Mouse (Mus musculus) testis, adult 2 months (tissue): Measurements from ENCODE around the gene Arhgap15.

Source experiments
- CTCF ChIP-seq: fragments of 200-500 bp; IDR thresholded peaks from 2 replicates; pipeline ENCODE4 v1.5.1; 2012; ENCODE audit warnings: low read depth, mild to moderate bottlenecking, inconsistent platforms, low read length, moderate library complexity; ENCODE audit not compliant: control insufficient read depth, insufficient read depth, insufficient replicate concordance
- POLR2A ChIP-seq: fragments of 200-500 bp; IDR thresholded peaks from 2 replicates; pipeline ENCODE4 v1.6.1; 2012; ENCODE audit warnings: low read depth, mild to moderate bottlenecking, inconsistent platforms, low read length, moderate library complexity; ENCODE audit not compliant: control insufficient read depth

- no peak for TF ChIP-seq POLR2A
- TF ChIP-seq CTCF: no peak
These were observed 494.1 kb downstream of the Arhgap15 start for GRCm38 (mm10) chr2:44242628-44243255.
